Mouse (Mus musculus) liver, embryonic 14.5 days (tissue): ENCODE measurements around the gene Camkk1.

ENCODE experiments used
- CTCF ChIP-seq: IDR thresholded peaks from 2 replicates; pipeline ENCODE4 v1.5.1; 2016; ENCODE audit warnings: antibody characterized with exemption, low read depth, control low read depth
- EP300 ChIP-seq: IDR thresholded peaks from 2 replicates; pipeline ENCODE4 v1.6.1; 2016; ENCODE audit warnings: antibody characterized with exemption, low read depth

GRCm38 (mm10) chr11:73023827-73024226 lies 5.0 kb downstream of the Camkk1 start:
- TF ChIP-seq CTCF (no peak), EP300 (no peak)
